Mouse (Mus musculus) embryonic facial prominence, embryonic 12.5 days (tissue): ENCODE data around the gene Zfp446. TPM values are rescaled to one million over a fixed set of nuclear protein-coding genes. Genes with fewer than 3 reads are reported as not detected.

Experiments used
- ATAC-seq: fragments of 200-750 bp; cut with Nextera tagmentation; 2 replicates; pipeline ENCODE4 v1.8.0; 2017; ENCODE audit not compliant: insufficient number of reproducible peaks, insufficient read depth, low FRiP score, low TSS enrichment
- H3K27ac ChIP-seq: fragments of 300-500 bp; sonication (generic); 2 replicates; pipeline ENCODE4 v1.5.1; 2016; ENCODE audit warnings: mild to moderate bottlenecking
- H3K27me3 ChIP-seq: fragments of 300-500 bp; sonication (generic); 2 replicates; pipeline ENCODE4 v1.6.1; 2016; ENCODE audit warnings: mild to moderate bottlenecking, moderate library complexity
- H3K36me3 ChIP-seq: fragments of 300-500 bp; sonication (generic); 2 replicates; pipeline ENCODE4 v1.6.1; 2016; ENCODE audit warnings: mild to moderate bottlenecking
- H3K4me1 ChIP-seq: fragments of 300-500 bp; sonication (generic); 2 replicates; pipeline ENCODE4 v1.6.1; 2016
- H3K4me2 ChIP-seq: fragments of 300-500 bp; sonication (generic); replicated peaks from 2 replicates; pipeline ENCODE4 v1.6.1; 2016; ENCODE audit warnings: mild to moderate bottlenecking, moderate library complexity
- H3K4me3 ChIP-seq: fragments of 300-500 bp; sonication (generic); 2 replicates; pipeline ENCODE4 v1.5.1; 2016; ENCODE audit warnings: mild to moderate bottlenecking
- H3K9ac ChIP-seq: fragments of 300-500 bp; sonication (generic); 2 replicates; pipeline ENCODE4 v1.6.1; 2016; ENCODE audit warnings: mild to moderate bottlenecking, moderate library complexity
- H3K9me3 ChIP-seq: fragments of 300-500 bp; sonication (generic); 2 replicates; pipeline ENCODE4 v1.6.1; 2016; ENCODE audit warnings: mild to moderate bottlenecking, moderate library complexity
- WGBS: fragments of 180-500 bp; shearing (Covaris S2); methylation state at CpG from one replicate; pipeline ENCODE4 v1.1.7; 2016; 5-methylcytosine and 5-hydroxymethylcytosine counted together
- polyA plus RNA-seq: library from polyadenylated mRNA; unstranded; fragments of >200 nt; fragmentation: Nextera tagmentation; extraction: Ambion mirVana; gene quantifications from 2 replicates; pipeline ENCODE4 v1.2.1, GENCODE M21; 2016

Zfp446 gene
- polyA plus RNA-seq, 1 experiment from 2014 or later = 12.0 TPM

DNA sequence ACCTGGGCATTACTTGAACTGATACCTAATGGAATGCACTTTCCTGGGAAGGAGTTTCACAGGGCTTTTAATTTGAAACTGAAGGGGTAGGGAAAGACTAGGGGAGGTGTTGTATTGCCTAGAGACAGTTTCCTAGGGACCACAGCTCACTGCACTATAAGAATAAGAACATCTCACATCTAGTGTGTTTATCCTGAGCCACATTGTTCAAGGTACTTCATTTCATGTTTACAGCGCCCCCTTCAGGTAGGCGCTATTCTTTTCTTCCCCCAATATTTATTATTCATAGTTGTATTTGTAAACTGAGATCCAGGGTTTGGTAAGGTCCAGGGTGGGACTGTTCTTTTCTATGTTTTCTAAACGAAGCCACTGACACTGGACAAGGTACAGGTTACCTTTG, 14.6 kb downstream of the Zfp446 start:
- Histone ChIP-seq H3K9ac (no peak overlapping the region), H3K27me3 (no peaks in the 10 kb centered on the region), H3K27ac (no peak overlapping the region), H3K4me3 (no peak overlapping the region), H3K4me2 (no peak overlapping the region), H3K9me3 (no peaks in the 10 kb centered on the region), H3K4me1 (no peaks in the 10 kb centered on the region), H3K36me3 (no peaks in the 10 kb centered on the region)
- 5% methylated on average over 3 of the region's 3 CpGs for WGBS
- no peak for ATAC-seq

DNA sequence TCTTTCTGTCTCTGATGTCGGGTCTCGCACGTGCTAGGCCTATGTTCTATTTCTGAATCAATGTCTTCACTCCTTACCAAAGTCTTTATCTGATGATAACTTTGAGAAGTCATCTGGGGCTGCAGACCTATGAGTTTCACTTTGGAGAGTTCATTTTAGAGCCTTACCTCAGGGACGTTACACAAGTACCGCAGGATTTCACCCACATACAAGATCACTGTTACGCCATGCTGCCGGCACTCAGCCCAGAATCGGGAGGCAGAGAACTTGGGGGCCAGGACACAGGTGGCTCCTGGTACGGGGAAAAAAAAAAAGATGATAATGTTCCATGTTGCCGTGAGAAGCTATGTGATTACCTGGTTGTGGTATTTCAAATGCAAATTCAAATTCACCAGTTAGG, 15.5 kb downstream of the Zfp446 start:
- 85% methylated on average over 10 of the region's 10 CpGs for WGBS
- no peak for ATAC-seq
- no peak overlapping the region for H3K4me2 ChIP-seq
- H3K27ac ChIP-seq = no peak overlapping the region
- H3K36me3 ChIP-seq = no peaks in the 10 kb centered on the region
- H3K4me3 ChIP-seq = no peak overlapping the region
- H3K27me3 ChIP-seq = no peaks in the 10 kb centered on the region
- no peaks in the 10 kb centered on the region for H3K4me1 ChIP-seq
- no peak overlapping the region for H3K9ac ChIP-seq
- H3K9me3 ChIP-seq = no peaks in the 10 kb centered on the region

DNA sequence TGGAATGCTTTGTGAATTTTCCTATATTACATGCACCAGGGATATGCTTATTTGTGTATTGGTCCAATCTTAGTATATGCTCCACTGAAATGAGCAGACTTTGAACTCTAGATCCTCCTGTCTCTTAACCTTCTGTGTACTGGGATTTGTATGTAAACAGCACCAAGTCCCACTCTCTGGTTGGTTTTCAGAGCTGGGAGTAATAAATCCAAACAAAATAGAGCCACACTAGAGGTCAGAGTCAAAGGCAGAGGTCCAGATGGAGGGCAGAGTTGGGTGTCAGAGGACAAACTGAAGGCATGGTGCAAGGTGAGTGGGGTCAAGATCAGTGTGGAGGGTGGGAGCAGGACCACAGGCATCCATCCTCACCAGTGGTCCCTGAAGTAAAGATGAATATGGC, 18.2 kb downstream of the Zfp446 start:
- Histone ChIP-seq H3K27ac (no peak overlapping the region), H3K4me3 (no peak overlapping the region), H3K4me2 (no peak overlapping the region), H3K36me3 (no peaks in the 10 kb centered on the region), H3K9me3 (no peaks in the 10 kb centered on the region), H3K9ac (no peak overlapping the region), H3K4me1 (no peaks in the 10 kb centered on the region), H3K27me3 (no peaks in the 10 kb centered on the region)
- ATAC-seq = no peak

DNA sequence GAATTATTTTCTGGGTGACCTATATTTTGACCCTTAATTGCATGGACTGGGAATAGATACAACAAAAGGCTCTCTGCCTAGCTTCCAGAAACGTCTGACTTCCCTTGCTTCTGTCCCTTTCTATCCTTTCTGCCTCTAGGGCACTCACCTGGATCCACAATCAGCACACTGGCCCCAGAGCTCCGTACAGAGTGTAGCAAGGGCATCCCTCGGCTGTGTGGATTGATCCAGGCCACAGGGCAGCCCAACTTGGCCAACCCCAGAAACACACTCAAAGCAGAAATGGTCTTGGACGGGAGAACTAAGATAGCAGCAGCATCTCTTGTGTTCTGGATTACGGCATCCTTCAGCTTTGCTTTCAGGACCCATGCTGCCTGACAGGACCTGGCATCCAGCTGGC, 19.6 kb downstream of the Zfp446 start:
- 63% methylated on average over 5 of the region's 5 CpGs for WGBS
- Histone ChIP-seq H3K4me1 (no peaks in the 10 kb centered on the region), H3K27ac (no peak overlapping the region), H3K9me3 (no peaks in the 10 kb centered on the region), H3K4me2 (no peak overlapping the region), H3K27me3 (no peaks in the 10 kb centered on the region), H3K9ac (no peak overlapping the region), H3K36me3 (no peaks in the 10 kb centered on the region), H3K4me3 (no peak overlapping the region)
- no peak for ATAC-seq

DNA sequence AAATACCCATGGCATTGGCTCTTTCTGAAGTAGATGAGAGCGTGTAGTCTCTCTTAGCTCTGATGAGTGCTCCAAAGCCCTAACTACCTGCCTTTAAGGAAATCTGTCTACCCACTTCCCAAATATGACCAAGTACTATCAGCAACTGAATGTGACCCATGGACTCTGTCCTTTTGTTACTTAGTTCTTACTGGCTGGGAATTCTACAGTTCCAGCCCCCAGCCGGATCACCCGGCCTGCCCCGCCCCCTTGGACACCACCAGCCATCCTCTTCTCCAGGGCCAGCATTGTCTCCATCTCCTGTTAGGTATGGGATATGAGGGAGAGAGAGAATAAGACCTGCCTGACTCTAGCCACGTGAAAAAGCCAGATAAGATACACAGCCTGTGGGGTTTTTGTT, 20.4 kb downstream of the Zfp446 start, which contains the start of gene Slc27a5:
Slc27a5 (minus strand) TSS at position 140 of the 400 bp plus-strand sequence.
- Histone ChIP-seq H3K27ac (no peak within 1 kb of the TSS), H3K4me2 (no peak within 1 kb of the TSS), H3K9ac (no peak within 1 kb of the TSS), H3K9me3 (no peaks in the 10 kb centered on the region), H3K4me1 (no peaks in the 10 kb centered on the region), H3K27me3 (no peaks in the 10 kb centered on the region), H3K4me3 (no peak within 1 kb of the TSS), H3K36me3 (no peaks in the 10 kb centered on the region)
- no peak for ATAC-seq
- WGBS = 77% methylated on average over 5 of the region's 5 CpGs

DNA sequence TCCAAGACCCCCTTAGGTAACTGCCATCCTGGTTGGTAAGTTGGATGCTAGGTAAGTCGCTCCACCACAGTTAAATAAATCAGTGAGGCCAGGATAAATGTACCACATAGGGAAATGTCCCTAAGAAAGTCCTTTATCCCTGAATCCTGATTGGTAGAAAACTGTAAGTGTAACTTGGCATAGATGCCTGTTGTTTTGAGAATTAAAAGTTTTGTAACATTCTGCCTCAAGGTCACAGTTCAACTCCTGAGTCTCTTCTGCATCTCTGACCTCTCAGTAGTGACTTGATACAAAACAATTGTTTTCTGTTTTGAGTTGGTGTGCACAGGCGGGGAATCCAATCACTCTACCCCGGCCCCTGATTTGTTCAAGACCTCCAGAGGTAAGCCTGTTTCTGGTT, 21.2 kb downstream of the Zfp446 start, which contains the start of gene Trim28:
Trim28 (plus strand) TSS at position 264 of the 400 bp plus-strand sequence.
- Histone ChIP-seq H3K27me3 (no peaks in the 10 kb centered on the region), H3K27ac (no peak within 1 kb of the TSS), H3K4me2 (no peak within 1 kb of the TSS), H3K9ac (no peak within 1 kb of the TSS), H3K9me3 (no peaks in the 10 kb centered on the region), H3K4me1 (no peaks in the 10 kb centered on the region), H3K36me3 (no peaks in the 10 kb centered on the region), H3K4me3 (no peak within 1 kb of the TSS)
- WGBS = 74% methylated on average over 3 of the region's 3 CpGs
- ATAC-seq = no peak

DNA sequence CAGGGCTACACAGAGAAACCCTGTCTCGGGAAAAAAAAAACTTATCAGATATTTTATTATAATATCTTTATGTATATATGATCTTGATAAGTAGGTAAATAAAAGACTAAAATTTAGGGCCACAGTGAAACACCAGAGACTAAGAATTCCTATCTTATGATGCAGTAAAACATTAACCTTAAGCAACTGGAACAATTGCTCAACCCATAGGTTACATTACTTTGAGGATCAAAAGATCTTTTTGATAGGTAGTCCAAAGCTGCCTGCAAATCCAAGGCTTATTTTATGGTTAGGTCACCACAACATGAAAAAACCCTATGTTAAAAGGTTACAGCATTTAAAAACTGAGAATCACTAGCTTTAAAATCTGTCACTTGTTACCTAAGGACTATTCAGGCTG, 23.9 kb downstream of the Zfp446 start:
- no peak overlapping the region for H3K4me2 ChIP-seq
- H3K4me3 ChIP-seq = no peak overlapping the region
- H3K36me3 ChIP-seq = peaks cover 16% of the 10 kb centered on the region
- no peak overlapping the region for H3K27ac ChIP-seq
- WGBS = 87% methylated on average over 1 of the region's 1 CpGs
- H3K9me3 ChIP-seq = no peaks in the 10 kb centered on the region
- no peak overlapping the region for H3K9ac ChIP-seq
- H3K27me3 ChIP-seq = no peaks in the 10 kb centered on the region
- no peaks in the 10 kb centered on the region for H3K4me1 ChIP-seq
- ATAC-seq = no peak

DNA sequence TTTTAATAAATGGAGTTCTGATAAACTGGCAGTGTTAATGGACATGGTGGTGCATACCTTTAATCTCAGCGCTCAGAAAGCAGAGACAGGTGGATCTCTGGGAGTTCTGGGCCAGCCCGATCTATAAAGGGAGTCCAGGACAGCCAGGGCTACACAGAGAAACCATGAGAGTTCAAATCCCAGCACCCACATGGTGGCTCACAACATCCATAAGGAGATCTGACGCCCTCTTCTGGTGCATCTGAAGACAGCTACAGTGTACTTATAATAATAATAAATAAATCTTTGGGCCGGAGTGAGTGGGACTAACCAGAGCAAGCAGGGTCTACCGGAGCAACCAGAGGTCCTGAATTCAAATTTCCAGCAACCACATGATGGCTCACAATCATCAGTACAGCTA, 25.7 kb downstream of the Zfp446 start:
- Histone ChIP-seq H3K4me3 (no peak overlapping the region), H3K27me3 (peaks cover 15% of the 10 kb centered on the region), H3K4me1 (peaks cover 11% of the 10 kb centered on the region), H3K4me2 (no peak overlapping the region), H3K27ac (no peak overlapping the region), H3K36me3 (peaks cover 31% of the 10 kb centered on the region), H3K9me3 (no peaks in the 10 kb centered on the region), H3K9ac (no peak overlapping the region)
- ATAC-seq = no peak
- WGBS = 76% methylated on average over 5 of the region's 5 CpGs

DNA sequence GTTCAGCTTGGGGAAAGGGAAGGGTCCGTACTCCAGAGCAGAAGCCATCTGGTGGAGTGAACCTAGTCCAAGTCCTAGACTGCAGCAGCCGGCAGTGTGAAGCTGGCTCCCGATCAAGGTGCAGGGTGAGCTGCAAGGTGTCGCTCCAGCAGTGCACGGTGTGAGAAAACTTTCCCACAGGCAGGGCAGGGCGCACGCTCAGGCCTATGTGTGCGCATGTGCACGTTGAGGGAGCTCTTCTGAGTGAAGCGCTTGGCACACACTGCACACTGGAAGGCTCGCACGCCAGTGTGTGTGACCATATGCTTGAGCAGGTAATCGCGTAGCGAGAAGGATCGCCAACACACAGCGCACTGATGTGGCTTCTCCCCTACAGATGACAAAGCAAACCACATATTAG, 28.4 kb downstream of the Zfp446 start:
- Histone ChIP-seq H3K27me3 (peaks cover 15% of the 10 kb centered on the region), H3K4me2 (no peak overlapping the region), H3K9me3 (no peaks in the 10 kb centered on the region), H3K9ac (no peak overlapping the region), H3K36me3 (peaks cover 31% of the 10 kb centered on the region), H3K4me3 (no peak overlapping the region), H3K4me1 (peaks cover 22% of the 10 kb centered on the region), H3K27ac (no peak overlapping the region)
- no peak for ATAC-seq
- 88% methylated on average over 17 of the region's 17 CpGs for WGBS

DNA sequence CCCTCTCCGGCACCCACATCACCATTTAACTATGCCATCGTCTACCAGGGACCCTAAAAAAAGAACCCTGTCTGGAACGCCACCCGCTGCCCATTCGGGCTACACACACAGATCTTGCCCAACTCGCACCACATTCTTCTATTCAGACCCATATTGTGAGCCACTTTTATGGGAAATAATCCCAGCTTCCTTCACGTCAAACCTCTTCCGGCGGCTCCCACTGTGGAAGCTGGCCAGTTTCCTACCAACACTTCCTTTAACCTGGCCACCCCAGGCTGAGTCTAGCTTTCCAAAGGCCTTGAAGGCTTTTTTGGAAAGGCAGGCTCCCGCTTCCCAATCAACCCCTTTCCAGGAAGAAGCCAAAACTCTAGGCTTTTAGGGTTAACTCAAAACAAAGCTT, 28.9 kb downstream of the Zfp446 start:
- Histone ChIP-seq H3K27ac (no peak overlapping the region), H3K4me3 (no peak overlapping the region), H3K4me1 (peaks cover 22% of the 10 kb centered on the region), H3K27me3 (peaks cover 15% of the 10 kb centered on the region), H3K9ac (no peak overlapping the region), H3K4me2 (no peak overlapping the region), H3K9me3 (no peaks in the 10 kb centered on the region), H3K36me3 (peaks cover 31% of the 10 kb centered on the region)
- WGBS = 84% methylated on average over 10 of the region's 10 CpGs
- ATAC-seq = no peak

DNA sequence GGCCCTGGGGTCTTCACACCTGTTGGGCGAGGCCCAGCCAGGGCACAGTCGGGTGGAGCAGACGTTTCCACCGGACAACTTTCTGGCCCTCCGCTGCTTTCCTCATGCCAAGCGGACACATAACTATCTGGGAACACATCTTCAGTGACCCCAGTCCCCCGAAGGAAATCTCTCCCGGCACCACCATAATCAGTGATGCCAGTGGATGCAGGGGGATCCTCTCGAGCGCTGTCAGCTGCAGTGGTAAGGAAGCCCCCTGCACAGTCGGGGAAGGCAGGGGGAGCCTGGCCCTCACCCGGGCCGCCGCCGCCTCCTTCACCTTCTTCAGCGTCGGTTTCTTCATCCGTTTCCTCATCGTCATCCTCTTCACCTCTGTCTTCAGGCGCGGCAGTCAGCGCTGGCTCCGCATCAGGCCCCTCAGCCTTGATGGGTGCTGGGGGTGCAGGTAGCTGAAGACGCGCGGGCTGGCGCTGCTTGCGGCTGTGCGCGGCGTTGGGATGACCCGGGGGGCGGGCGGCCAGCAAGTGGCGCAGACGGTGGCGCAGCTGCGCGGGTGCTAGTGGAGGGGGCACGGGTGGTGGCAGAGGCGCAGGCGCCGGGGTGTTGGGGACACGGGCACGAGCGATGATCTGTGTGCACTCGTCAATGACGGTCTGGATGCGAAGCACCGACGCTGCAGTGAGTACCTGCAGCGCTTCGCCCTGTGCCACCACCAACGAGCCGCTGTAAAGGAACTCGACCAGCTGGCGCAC, 29.9 kb downstream of the Zfp446 start:
- 42% methylated on average over 57 of the region's 57 CpGs for WGBS
- no peak for ATAC-seq
- peak overlapping the region; percentile 75 for H3K4me2 ChIP-seq
- no peaks in the 10 kb centered on the region for H3K9me3 ChIP-seq
- peaks cover 15% of the 10 kb centered on the region for H3K27me3 ChIP-seq
- H3K27ac ChIP-seq = no peak overlapping the region
- H3K36me3 ChIP-seq = peaks cover 31% of the 10 kb centered on the region
- peak overlapping the region; percentile 12; the same call in 1 of the 2 replicates for H3K4me3 ChIP-seq
- peak overlapping the region; percentile 42 for H3K9ac ChIP-seq
- H3K4me1 ChIP-seq = peaks cover 22% of the 10 kb centered on the region

DNA sequence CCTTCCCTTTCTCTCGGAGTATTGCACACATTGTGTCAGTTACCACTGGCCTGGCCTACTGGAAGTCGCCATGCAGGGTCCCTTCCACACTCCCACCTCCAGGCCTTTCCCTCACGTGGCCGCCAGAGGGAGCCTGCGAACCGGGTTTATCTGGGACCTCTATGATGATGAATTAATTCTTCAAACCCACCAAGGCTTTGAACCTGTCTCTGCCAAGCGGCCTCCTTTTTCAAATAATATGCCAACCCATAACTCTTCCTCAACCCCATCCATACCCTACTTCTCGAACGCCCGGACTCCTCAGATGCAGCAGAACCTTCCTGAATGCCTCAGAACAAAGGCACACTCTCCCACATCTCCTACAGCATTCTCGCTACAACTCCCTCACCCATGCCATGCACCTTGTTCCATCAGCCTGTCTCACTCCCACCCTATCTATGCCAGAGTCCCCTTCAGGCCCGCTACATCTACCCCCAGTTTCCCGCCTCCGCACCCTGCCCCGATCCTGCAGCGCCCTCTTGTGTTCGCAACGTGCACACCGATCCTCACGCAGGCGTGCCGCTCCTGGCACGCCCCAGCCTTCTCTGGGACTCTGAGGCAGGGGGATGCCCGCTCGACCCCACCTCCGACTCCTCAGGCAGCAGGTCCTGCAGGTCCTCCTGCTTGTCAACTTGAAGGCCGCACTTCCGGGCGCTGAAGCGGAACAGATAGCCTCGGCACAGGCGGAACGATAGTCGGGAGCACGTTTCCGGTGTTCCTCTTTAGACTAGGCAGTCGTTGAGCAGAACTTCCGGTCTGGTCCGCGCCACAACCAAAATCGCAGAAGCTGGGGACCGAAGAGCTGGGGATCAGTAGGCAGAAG, 31.7 kb downstream of the Zfp446 start:
- peak; percentile 87 for ATAC-seq
- Histone ChIP-seq H3K9me3 (no peaks in the 10 kb centered on the region), H3K9ac (peak overlapping the region; percentile 87), H3K4me1 (peaks cover 22% of the 10 kb centered on the region), H3K36me3 (peaks cover 31% of the 10 kb centered on the region), H3K4me3 (peak overlapping the region; percentile 65), H3K4me2 (peak overlapping the region; percentile 75), H3K27me3 (peaks cover 15% of the 10 kb centered on the region), H3K27ac (peak overlapping the region; percentile 97)
- under 1% methylated on average over 42 of the region's 42 CpGs for WGBS
